Mouse (Mus musculus): ENCODE measurements at regions not wholly inside any gene's neighbourhood (a gene's known extent, or its start where the extent isn't known, plus 50 kb on each side); places are given as distances from the start of the nearest gene placed in this dataset.

GRCm38 (mm10) chr1:67795478-67795877, 672.7 kb downstream of the Cps1 start:
- TF ChIP-seq CTCF (conservative IDR thresholded peaks at IDR 0.05; ENCODE audit: low read length) (no peak), POU5F1 (IDR thresholded peaks at IDR 0.05; ENCODE audit: borderline replicate concordance, low read length) (no peak)
